Mouse (Mus musculus) retina, postnatal 1 day (tissue): ENCODE results near the gene Fanci.
A peak's percentile ranks its signal among the peaks of the same experiment; 100 is the strongest.

Source experiments
- DNase-seq: peaks from one replicate; pipeline ENCODE4 v3.0.0-alpha.2; 2012

Gene Fanci

GRCm38 (mm10) chr7:79465461-79466044 lies 73.8 kb downstream of the Fanci start:
- no peak for DNase-seq

DNA sequence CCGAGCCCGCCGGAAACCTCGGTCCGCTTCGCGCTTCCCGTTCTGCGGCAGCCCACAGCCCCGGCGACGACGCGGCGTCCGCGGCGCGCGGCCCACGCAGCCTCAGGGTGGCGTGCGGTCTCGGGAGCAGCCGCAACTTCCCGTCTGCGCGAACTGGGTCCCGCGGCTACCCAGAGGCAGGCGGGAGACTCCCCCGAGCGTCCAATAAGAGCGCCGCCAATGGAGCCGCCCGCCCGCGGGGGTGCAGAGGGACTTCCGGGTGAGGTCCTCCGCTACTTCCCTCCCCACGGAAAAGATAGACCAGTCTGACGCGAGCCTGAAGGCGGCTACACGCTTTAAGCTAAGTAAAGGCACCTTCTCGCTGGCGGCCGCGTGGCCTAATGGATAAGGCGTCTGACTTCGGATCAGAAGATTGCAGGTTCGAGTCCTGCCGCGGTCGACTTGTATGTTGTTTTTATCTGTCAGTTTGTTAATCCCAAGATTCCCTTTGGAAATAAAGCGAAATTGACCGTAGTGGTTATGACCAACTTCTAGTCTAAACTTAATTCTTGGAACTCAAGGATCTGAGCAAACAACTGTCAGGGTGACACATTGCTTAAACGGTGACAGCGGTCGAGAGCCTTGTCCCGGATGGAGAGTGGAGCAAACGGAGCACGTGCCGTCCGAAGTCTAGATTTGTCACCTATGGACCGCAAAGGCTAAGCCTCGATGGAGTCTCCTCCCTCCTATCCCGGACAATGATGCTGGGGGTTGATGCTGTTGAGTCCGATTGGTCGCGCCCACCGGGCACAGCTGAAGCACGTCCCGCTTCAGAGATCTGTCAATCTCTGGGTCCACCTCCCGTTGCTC lies 74.5 kb downstream of the Fanci start, which contains the start of gene Polg:
Gene Polg, minus strand, starts transcription at position 310 of the 849 bp plus-strand sequence.
- peak; percentile 99 for DNase-seq

DNA sequence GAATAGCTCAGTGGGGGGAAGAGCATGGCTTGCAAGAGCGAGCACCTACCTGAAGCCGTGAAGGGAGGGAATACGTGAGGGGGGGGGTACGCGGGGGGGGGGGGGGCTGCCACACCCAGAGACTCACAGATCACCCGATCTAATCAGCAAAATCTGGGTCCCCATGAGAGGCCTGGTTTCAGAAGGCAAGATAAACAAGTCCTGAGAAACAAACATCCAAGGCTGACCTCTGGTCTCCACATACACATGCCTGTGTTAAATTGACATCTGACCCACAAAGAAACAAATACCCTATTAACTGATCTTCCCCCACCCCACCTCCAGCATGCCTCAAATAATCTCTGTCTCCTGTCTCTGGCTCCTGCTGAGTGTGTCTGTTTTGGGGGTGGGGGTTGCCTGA lies 76.2 kb downstream of the Fanci start:
- DNase-seq, result no peak

DNA sequence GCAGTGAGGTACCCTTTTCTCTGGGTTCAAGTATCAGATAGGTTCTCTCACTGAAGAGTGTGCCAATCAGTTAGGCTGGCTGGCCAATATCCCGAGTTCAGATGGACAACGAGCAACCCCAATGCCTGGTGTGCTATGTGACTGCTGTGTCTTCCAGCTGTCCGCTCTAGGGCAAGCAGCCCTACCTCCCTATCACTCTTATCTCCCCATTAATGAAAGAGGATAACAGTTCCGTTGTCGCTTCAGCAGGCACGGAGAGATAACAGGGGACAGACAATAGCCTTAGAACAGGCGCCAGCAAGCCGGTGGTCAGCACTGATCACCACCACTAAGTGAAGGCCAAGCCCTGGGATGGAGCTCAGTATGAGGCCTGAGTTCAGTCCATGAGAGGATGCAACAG lies 77.3 kb downstream of the Fanci start:
- DNase-seq, result no peak

GRCm38 (mm10) chr7:79469766-79470165 lies 78.0 kb downstream of the Fanci start:
- no peak for DNase-seq

DNA sequence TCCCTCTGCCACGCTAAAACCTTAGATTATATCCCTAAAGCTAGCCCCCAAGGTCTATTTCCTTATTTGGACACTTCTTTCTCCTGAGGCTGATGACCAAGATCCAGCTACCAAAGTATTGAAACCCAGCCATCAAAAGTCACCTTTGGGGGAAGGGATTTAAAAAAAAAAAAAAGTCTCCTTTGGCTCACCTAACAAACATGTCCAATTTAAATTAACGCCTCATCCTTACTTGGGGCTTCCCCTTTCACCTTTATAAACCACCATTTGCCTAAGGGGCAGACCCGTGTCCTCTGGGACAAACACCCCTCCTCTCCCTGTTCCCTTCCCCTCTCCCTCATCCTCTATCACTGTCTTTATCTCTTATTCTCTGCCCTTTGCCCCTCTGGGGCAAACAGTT lies 79.0 kb downstream of the Fanci start:
- no peak for DNase-seq

- no peak for DNase-seq
These were observed 79.7 kb downstream of the Fanci start for GRCm38 (mm10) chr7:79471436-79471835.

DNA sequence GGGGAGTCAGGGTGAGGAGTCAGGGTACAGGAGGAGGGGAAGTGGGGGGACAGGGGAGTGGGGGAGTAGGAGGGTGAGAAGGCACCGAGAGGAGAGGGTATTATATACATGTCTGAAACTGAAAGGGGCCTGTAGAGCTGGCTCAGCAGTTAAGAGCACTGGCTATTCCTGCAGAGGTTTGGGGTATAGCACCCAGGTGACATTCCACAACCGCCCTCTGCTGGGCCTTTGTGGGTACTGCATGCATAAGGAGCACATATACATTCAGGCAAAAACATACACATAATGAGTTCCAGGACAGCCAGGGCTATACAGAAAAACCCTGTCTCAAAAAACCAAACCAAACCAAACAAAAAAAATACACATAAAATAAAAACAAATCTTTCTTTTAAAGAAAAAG lies 81.1 kb downstream of the Fanci start:
- DNase-seq, result peak; percentile 39

DNA sequence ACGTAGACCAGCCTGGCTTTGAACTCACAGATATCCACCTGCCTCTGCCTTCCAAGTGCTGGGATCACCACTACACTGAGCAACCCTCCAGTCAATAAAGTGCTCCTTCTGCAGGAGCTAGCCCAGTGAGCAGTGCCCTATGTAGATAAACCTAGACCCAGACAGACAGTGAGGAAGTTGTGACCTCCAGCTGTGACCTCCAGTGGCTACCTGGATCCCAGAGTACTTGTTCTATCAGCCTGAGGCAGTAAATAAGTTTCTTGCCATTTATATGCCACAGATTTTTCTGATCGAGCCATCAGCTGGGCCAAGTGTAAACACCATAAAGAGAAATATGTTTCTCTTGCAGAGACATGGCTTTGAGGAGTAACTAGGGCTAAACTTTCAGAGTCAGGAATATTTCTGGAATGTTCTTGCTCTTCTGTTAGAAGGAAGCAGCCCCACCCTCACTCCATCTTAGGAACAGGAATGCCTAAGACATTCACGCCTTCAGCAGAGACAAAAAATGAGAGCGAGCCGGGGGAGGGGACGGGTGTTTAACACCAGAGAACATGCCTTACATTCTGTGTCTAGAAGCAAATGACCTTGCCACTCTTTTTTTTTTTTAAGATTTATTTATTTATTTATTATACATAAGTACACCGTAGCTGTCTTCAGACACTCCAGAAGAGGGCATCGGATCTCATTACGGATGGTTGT lies 81.9 kb downstream of the Fanci start:
- no peak for DNase-seq

DNA sequence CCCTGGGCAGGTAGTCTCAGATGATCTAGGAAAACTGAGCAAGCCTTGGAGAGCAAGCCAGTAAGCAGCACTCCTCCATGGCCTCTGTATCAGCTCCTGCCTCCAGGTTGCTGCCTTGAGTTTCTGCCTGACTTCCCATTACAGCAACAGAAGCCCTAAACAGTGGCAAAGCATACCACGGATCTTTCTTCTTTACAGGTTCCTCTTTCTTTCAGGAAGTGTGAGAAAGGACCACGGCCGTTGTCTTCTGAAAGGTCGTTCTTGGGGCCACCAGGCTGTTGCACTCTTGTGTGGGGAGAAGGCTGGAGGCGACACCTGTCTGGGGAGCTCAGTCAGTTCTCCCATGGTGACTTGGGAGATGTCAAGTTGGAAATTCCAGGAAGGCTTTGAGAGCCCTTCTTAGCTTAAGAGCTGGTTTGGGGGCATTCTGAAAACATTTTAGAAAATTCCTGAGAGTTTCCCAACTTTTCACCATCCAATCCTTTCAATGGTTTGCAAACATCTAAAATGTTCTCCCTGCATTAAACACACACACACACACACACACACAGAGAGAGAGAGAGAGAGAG lies 83.2 kb downstream of the Fanci start:
- no peak for DNase-seq

- no peak for DNase-seq
These were observed 94.8 kb downstream of the Fanci start for GRCm38 (mm10) chr7:79486528-79486927.

DNA sequence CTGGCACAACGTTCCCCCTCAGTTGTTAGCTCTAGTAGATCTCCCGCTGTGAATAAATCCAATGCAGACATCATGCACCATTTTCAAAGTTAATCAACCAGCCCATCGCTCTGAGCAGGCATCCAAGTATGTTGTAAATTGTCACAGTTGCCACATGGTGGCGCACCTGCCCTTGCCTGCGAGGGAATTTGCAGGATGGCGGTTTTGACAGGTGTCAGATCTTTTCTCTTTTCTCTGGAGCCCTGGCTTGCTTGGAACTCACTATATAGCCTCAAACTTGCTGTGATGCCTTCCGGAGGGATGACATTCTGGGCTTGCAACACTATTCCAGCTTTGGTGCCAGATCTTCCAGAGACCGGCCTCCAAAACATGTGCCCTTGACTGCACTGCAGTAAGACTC lies 102.2 kb downstream of the Fanci start:
- DNase-seq, result peak; percentile 85

GRCm38 (mm10) chr7:79495988-79496815 lies 104.5 kb downstream of the Fanci start:
- peak; percentile 91 for DNase-seq

DNA sequence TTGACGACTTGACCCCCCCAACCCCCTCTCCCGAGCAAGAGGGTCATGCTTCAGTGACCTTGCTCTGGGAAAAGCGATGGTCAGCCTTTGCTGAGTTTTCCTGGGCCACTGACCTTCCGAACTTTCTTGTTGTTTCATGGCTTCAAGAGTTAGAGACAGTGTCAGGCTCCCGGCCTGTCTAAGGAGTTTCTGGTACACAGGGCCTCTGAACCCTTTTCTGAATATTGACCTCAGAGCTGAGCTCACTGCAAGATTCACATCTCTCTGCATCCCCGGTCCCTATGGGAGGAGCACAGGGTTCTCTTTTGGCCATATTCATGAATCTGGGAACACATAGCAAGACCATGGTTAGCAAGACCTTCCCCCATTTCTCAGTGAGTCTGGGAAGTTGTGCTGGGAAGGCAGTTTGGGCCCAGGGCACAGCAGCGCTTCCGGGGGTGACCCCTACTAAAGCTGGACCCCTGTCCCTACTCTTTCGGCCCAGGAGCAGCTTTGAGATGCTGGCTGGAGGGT lies 105.1 kb downstream of the Fanci start:
- no peak for DNase-seq

DNA sequence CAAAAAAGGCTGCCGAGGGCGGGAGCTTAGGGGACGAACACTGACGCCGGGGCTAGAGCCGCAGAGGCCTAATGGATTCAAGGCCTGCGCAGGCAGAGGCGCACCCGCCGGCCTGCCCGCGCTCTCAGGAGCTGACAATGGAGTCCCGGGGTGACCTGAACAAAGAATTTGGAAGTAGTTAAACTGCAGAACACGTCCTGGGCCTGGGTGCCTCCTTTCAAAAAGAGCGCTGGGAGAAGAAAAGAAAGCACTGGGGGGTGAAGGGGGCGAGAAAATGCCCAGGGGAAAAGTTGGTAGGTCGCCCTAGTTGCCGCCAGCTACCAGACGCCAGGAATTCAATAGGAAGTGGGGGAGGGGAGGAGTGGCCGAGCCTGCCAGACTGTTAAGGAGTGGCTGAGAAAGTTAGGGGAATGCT lies 106.0 kb downstream of the Fanci start:
- peak; percentile 65 for DNase-seq

DNA sequence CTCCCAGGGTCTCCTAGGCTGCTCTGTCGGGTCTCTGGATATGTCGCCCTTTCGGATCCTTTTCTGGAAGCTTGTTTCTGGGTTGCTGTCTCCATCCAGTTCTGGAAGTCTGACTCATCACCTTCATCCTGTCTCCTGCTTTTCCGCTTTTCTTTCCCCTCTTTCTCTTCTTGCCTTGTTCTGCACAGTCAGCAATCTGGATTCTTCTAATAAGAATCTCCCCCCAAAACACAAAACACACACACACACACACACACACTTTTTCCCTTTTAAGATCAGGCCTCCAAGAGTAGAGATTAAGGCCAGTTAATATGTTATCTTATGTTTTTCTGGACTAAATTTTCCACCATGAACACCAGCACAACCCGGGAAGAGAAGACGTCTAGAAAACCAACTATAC lies 106.6 kb downstream of the Fanci start:
- DNase-seq, result no peak

GRCm38 (mm10) chr7:79498965-79499595 lies 107.4 kb downstream of the Fanci start:
- DNase-seq, result peak; percentile 71
